Mouse (Mus musculus): ENCODE data around the gene Impg1. TPM values are rescaled to one million over a fixed set of nuclear protein-coding genes. Genes with fewer than 3 reads are reported as not detected.

Impg1 gene
- not detected in 2 replicates for polyA plus RNA-seq (2016; fragmentation: Nextera tagmentation; extraction: Ambion mirVana)

DNA sequence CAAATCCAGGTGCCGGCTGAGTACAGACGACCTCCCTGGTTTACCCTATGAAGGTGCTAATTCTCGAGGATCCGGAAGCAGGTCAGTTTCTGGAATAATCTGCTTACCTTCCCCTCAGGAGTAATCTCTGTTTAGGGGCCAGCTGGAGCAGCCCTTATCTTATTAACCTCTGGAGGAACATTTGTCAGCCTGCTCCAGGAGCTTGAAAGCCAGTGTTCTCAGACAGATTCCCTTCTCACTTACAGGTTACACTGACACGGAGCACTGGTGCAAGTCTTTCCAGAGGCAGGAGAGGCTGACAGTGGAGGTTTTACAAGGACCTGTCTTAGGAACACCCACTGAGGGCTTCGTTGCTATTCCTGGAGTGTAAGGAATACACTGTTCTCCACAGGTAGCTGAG, at the start of gene Impg1:
TSS of gene Impg1 (minus strand) at position 101 of the 400 bp plus-strand sequence.
- no peaks in the 10 kb centered on the region for H3K9me3 ChIP-seq
- H3K4me1 ChIP-seq: no peaks in the 10 kb centered on the region
- WGBS: 52% methylated on average over 6 of the region's 6 CpGs
- no peaks in the 10 kb centered on the region for H3K36me3 ChIP-seq (replicated peaks)
- DNase-seq (ENCODE audit: low spot score): no peak
- no peak within 1 kb of the TSS for H3K4me3 ChIP-seq
- no peaks in the 10 kb centered on the region for H3K27me3 ChIP-seq (replicated peaks; ENCODE audit: low read depth, poor library complexity, severe bottlenecking)
- no peak within 1 kb of the TSS for H3K27ac ChIP-seq (replicated peaks)

DNA sequence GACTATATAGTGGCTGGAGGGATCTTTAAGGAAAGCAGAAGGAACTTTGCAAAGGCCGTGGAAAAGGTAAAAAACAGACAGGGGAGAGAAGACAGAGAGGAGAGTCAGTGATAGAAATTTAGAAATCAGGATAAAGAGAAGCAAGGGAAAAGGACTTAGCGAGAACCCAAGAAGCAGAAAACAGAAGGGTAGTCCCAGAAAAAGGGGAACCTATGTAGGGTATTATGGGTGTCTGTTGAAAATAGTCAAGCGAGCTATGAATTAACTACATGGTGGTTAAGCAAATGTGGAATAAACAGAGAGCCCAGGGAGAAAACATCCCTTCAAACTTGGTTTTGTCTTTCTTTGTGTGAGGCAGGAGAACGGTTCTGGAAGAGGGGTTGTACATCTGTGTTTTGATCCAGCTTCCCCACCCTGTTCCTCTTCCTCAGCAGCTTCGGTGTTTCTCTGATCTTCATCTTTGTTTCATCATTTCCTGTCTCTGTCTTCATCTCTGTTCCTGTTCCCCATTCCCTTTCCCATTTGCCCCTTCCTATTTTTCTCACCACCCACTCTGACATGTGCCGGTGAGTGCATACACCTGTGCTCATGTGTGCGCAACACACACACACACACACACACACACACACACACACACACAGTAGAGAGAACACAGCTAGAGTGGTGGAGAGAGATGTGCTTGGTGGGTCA, 44.3 kb upstream of the Impg1 start:
- no peaks in the 10 kb centered on the region for H3K36me3 ChIP-seq (replicated peaks)
- 87% methylated on average over 7 of the region's 7 CpGs for WGBS
- no peaks in the 10 kb centered on the region for H3K27me3 ChIP-seq (replicated peaks; ENCODE audit: low read depth, poor library complexity, severe bottlenecking)
- H3K4me1 ChIP-seq: 0 out of 2 replicates have a peak, but pooled peaks cover 4% of the 10 kb centered on the region
- no peak for DNase-seq (ENCODE audit: low spot score)
- H3K27ac ChIP-seq (replicated peaks): no peak overlapping the region
- no peaks in the 10 kb centered on the region for H3K9me3 ChIP-seq
- H3K4me3 ChIP-seq: no peak overlapping the region

DNA sequence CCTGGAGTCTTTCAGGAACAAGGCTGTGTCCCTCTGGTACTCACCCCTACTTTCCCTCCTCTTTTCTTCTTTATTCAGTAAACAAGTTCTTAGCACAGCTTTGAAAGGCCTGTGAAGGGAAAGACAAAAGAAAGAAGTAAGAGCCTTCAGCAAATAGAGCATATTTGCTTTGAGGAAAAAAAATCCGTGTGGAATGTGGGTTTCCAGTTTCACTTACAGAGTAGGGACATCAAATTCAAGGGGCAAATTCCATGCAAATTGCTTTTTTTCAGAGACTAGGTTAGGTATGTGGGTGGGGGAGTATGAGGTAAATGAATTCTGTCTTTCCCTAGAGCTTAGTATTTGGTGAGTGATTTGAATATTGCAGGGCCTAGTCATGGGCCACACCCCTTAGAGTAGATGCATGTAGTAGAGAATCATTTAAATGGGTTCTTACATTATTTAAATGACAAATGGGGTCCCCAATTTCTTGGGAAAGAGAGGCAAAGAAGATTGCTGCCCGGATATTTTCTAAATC, 39.3 kb upstream of the Impg1 start:
- 0 out of 2 replicates have a peak, but pooled peaks cover 4% of the 10 kb centered on the region for H3K4me1 ChIP-seq
- no peaks in the 10 kb centered on the region for H3K27me3 ChIP-seq (replicated peaks; ENCODE audit: low read depth, poor library complexity, severe bottlenecking)
- no peaks in the 10 kb centered on the region for H3K36me3 ChIP-seq (replicated peaks)
- H3K4me3 ChIP-seq: no peak overlapping the region
- no peak for DNase-seq (ENCODE audit: low spot score)
- no peak overlapping the region for H3K27ac ChIP-seq (replicated peaks)
- H3K9me3 ChIP-seq: no peaks in the 10 kb centered on the region
- WGBS: 48% methylated on average over 2 of the region's 2 CpGs

DNA sequence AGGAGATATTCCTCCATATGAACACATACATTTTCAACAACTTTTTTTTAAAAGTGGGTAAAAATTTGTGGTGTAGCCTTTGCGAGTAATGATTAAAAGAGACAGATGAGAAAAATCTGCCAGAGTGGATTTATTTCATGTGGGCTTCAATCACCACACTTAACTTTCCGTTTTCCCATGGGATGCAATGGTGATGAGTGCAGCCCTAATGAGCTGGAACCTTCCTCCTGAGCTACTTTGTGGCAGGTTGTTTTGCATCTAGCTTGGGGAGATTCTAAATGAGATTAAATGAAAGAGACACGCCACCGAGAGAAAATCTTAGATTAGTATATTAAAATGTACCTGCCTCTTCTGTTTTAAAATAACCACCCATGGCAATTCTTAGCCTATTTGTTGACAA, 26.3 kb upstream of the Impg1 start:
- no peak overlapping the region for H3K4me3 ChIP-seq
- H3K27me3 ChIP-seq (replicated peaks; ENCODE audit: low read depth, poor library complexity, severe bottlenecking): no peaks in the 10 kb centered on the region
- 75% methylated on average over 4 of the region's 4 CpGs for WGBS
- H3K27ac ChIP-seq (replicated peaks): no peak overlapping the region
- no peak for DNase-seq (ENCODE audit: low spot score)
- H3K36me3 ChIP-seq (replicated peaks): no peaks in the 10 kb centered on the region
- H3K9me3 ChIP-seq: no peaks in the 10 kb centered on the region
- no peaks in the 10 kb centered on the region for H3K4me1 ChIP-seq

DNA sequence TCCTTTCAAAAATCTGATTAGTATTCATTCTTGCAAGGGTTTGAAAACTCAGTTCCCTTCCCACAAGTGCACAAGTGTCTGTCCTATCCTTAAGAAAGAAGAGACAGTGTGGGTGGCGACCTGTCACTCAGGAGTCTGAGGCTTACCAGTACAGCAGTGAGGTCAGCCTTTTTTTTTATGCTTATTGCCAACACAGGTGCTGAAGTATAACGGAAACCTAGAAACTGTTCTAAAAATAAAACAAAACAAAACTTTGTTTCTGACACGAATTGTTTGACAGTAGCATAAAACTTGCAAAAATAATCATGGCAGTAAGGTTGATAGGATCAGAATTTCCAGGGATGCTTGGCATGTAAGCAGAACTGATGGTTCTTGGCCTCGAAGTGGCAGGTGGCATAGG, 4.9 kb downstream of the Impg1 start:
- H3K4me1 ChIP-seq: no peaks in the 10 kb centered on the region
- no peak overlapping the region for H3K4me3 ChIP-seq
- WGBS: 84% methylated on average over 4 of the region's 4 CpGs
- no peaks in the 10 kb centered on the region for H3K36me3 ChIP-seq (replicated peaks)
- no peak for DNase-seq (ENCODE audit: low spot score)
- no peak overlapping the region for H3K27ac ChIP-seq (replicated peaks)
- no peaks in the 10 kb centered on the region for H3K9me3 ChIP-seq
- H3K27me3 ChIP-seq (replicated peaks; ENCODE audit: low read depth, poor library complexity, severe bottlenecking): no peaks in the 10 kb centered on the region

DNA sequence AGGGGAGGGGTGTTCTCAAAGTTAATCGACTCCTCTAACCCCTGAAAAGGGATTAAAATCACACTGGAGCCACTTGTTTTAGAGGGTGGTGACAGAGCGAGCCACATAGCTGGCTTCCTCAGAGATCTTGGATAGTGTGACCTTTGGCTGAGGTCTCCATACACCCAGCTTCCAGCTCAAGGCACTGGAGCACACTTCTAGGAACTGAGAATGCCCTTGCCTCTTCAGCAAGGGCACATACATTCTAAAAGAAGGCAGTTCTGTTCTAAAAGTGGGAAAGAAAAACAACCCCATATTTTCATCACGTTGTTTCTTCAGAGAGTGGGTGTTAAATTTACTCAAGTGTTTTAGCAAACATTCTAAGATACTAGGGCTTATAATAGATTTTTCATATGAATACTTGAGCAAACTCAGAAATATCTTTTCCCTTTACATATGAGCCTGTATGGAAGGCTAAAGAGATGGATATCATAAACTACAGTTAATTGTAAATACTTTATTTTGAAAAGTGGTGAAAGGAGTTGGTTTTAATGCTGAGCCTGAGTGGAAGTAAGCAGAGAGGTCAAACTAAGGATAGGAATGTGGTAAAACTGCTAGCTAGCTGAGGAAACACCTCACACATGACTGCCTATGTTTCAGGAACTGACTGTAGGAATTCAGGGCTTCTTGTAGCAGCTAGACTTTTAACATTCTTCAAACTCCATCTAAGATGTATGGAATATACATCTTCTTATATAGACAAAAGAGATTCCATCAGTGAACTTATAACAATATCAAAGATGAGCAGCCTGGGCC, 14.6 kb downstream of the Impg1 start:
- no peak overlapping the region for H3K4me3 ChIP-seq
- H3K4me1 ChIP-seq: no peaks in the 10 kb centered on the region
- no peaks in the 10 kb centered on the region for H3K27me3 ChIP-seq (replicated peaks; ENCODE audit: low read depth, poor library complexity, severe bottlenecking)
- 53% methylated on average over 3 of the region's 3 CpGs for WGBS
- no peak overlapping the region for H3K27ac ChIP-seq (replicated peaks)
- no peaks in the 10 kb centered on the region for H3K36me3 ChIP-seq (replicated peaks)
- DNase-seq (ENCODE audit: low spot score): no peak
- no peaks in the 10 kb centered on the region for H3K9me3 ChIP-seq

DNA sequence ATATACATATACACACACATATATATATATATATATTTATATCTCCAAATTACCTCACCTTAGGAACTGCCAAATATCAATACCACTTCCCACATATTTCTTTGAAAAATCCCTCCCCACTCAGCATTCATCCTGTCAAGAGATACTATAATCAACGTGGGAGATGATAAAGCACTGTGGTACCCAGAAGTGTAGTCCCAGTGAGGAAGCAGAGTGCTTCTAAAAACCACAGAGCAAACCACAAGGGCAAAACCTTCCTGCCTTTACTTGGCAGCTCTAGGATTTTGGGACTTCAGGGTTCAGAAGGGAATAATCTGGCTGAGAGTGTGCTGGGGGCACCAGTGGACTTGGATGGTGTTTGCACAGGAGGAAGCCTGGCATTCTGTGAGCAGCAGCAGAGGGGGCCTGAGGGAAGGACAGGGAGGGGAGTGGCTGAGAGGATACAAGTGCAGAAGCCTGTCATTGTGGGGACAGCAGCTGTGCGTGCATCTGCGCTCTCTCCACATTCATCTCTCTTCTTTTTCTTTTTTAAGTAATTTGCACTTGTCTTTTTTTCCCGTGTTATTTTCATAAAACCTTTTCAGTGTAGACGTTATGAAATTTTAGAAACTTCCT, 24.1 kb downstream of the Impg1 start:
- 68% methylated on average over 5 of the region's 5 CpGs for WGBS
- Histone ChIP-seq H3K4me3 (no peak overlapping the region), H3K9me3 (no peaks in the 10 kb centered on the region), H3K27me3 (replicated peaks; ENCODE audit: low read depth, poor library complexity, severe bottlenecking) (no peaks in the 10 kb centered on the region), H3K4me1 (no peaks in the 10 kb centered on the region), H3K36me3 (replicated peaks) (no peaks in the 10 kb centered on the region), H3K27ac (replicated peaks) (no peak overlapping the region)
- DNase-seq (ENCODE audit: low spot score): no peak

DNA sequence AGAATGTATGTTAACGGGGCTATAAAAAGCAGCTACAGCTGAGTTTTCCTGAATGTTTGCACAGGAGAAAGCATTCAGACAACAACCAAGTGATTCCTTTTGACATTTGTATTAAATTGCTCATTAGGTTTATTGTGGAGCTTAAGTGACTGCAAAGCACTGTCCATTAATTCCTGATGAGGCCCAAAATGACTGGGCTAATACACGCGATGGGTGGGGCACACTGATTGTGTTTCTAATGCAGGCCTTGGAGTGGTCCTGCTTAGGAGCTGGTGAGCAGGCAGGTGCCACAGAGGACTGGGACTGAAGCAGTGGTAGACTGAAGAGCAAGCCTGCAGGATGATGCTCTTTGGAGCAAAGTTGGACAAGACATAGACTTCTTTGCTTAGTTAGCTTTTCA, 73.9 kb downstream of the Impg1 start:
- H3K27ac ChIP-seq (replicated peaks): no peak overlapping the region
- DNase-seq (ENCODE audit: low spot score): no peak
- WGBS: 63% methylated on average over 3 of the region's 3 CpGs
- no peaks in the 10 kb centered on the region for H3K4me1 ChIP-seq
- no peaks in the 10 kb centered on the region for H3K36me3 ChIP-seq (replicated peaks)
- no peaks in the 10 kb centered on the region for H3K9me3 ChIP-seq
- H3K4me3 ChIP-seq: no peak overlapping the region
- H3K27me3 ChIP-seq (replicated peaks; ENCODE audit: low read depth, poor library complexity, severe bottlenecking): no peaks in the 10 kb centered on the region

DNA sequence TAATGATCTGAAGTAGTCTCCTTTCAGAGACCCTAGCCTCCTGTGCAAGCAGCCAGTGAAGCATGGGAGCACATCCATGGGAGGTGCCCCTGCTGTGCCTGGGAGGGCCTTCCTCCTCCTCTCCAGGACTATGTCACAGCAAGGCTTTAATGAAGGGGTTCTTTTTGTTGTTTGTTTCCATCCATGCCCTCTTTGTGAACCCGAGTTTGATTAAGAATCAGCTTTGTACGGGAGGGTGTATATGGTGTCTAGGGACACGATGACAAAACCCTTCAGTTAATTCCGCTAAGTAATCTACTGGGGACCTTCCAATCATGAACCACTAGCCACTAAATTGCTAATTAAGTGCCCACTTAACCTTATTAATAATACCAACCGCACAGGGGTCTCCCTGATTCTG, 74.3 kb downstream of the Impg1 start:
- H3K36me3 ChIP-seq (replicated peaks): no peaks in the 10 kb centered on the region
- no peaks in the 10 kb centered on the region for H3K27me3 ChIP-seq (replicated peaks; ENCODE audit: low read depth, poor library complexity, severe bottlenecking)
- no peaks in the 10 kb centered on the region for H3K4me1 ChIP-seq
- H3K4me3 ChIP-seq: no peak overlapping the region
- 49% methylated on average over 5 of the region's 5 CpGs for WGBS
- H3K9me3 ChIP-seq: no peaks in the 10 kb centered on the region
- no peak overlapping the region for H3K27ac ChIP-seq (replicated peaks)
- DNase-seq (ENCODE audit: low spot score): no peak

DNA sequence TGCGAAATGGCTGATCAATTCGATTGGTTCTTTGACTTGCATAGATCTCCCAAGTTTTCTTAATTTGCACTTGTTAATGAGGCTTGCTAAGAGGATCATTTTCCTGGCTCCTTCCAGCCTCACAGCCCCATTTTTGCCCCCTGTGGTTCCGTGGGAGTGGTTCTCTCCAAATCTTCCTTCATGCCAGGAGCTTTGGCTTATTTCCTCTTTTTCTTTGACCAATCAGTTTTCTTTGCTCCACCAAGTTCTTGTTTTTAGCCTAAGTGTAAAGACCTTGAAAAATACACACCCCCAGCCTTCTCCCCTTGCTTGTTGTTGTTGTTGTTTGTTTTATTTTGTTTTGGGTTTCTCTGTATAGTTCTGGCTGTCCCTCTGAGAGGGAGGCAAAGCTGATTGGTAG, 77.4 kb downstream of the Impg1 start:
- DNase-seq (ENCODE audit: low spot score): no peak
- Histone ChIP-seq H3K27ac (replicated peaks) (no peak overlapping the region), H3K4me1 (no peaks in the 10 kb centered on the region), H3K27me3 (replicated peaks; ENCODE audit: low read depth, poor library complexity, severe bottlenecking) (no peaks in the 10 kb centered on the region), H3K36me3 (replicated peaks) (no peaks in the 10 kb centered on the region), H3K9me3 (no peaks in the 10 kb centered on the region), H3K4me3 (no peak overlapping the region)
- 92% methylated on average over 3 of the region's 3 CpGs for WGBS

DNA sequence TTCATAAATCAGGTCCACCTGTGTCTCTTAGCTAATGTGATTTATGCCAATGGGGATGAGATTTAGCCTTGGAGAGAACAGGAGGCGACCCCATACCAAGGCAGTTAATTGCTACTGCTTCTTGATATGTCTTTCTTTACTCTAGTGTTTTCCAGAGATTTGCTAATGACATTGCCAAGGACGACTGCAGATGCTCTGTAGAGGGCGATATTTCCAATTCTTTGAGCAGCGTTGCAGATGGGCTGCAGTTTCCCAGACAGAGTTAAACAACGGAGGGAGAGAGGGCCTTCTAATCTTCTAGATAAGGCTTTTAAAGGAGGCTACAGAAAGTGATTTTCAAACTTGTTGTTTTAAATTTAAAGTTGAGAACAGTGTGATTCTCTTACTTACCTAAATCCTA, 78.8 kb downstream of the Impg1 start:
- no peaks in the 10 kb centered on the region for H3K9me3 ChIP-seq
- DNase-seq (ENCODE audit: low spot score): no peak
- no peaks in the 10 kb centered on the region for H3K36me3 ChIP-seq (replicated peaks)
- H3K27me3 ChIP-seq (replicated peaks; ENCODE audit: low read depth, poor library complexity, severe bottlenecking): no peaks in the 10 kb centered on the region
- no peak overlapping the region for H3K27ac ChIP-seq (replicated peaks)
- WGBS: 30% methylated on average over 5 of the region's 5 CpGs
- no peak overlapping the region for H3K4me3 ChIP-seq
- H3K4me1 ChIP-seq: no peaks in the 10 kb centered on the region

DNA sequence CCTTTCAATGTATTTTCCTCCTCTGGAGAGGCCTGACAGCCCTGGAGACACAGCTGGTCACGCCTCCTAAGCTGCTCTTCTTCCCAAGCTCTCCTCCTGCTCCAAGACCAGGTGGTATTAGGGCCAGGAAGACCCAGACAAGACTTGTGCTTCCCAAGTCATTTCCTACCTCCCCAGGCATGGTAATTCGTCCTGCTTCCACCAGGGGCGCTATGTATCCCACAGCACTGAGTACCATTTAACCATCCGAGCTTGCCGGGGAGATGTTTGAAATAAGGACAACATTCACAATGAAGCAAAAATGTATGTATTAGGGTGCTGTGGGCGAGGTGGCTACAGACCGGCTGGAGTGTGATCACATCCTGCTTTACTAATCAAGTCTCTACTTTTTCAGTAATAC, 79.3 kb downstream of the Impg1 start:
- Histone ChIP-seq H3K27me3 (replicated peaks; ENCODE audit: low read depth, poor library complexity, severe bottlenecking) (no peaks in the 10 kb centered on the region), H3K27ac (replicated peaks) (no peak overlapping the region), H3K9me3 (no peaks in the 10 kb centered on the region), H3K36me3 (replicated peaks) (no peaks in the 10 kb centered on the region), H3K4me3 (no peak overlapping the region), H3K4me1 (no peaks in the 10 kb centered on the region)
- peak; percentile 41 for DNase-seq (ENCODE audit: low spot score)
- WGBS: 41% methylated on average over 7 of the region's 7 CpGs

Data from embryonic facial prominence, embryonic 10.5 days (tissue).